Mouse (Mus musculus) induced T-regulatory cell, adult 2 months (primary cell): ENCODE measurements around the gene Uba1y.
"Not testable (repeated sequence)": the region's sequence is repeated elsewhere in the genome, so short reads cannot be mapped to it uniquely, and the experiment has no call there.

Source experiments
- DNase-seq: peaks from one replicate; pipeline ENCODE4 v3.0.0-alpha.2; 2012; ENCODE audit warnings: low read depth

Uba1y gene

GRCm38 (mm10) chrY:818396-818795 lies at the start of gene Uba1y:
Uba1y (plus strand) TSS chrY:818649.
- DNase-seq, result no peak

- DNase-seq, result not testable (repeated sequence)
These were observed 21.1 kb upstream of the Uba1y start, which contains the start of gene Zfy1 for GRCm38 (mm10) chrY:797309-797708. Zfy1 (minus strand) TSS chrY:797409.

- no peak for DNase-seq
These were observed 9.3 kb upstream of the Uba1y start for GRCm38 (mm10) chrY:808991-809661.

GRCm38 (mm10) chrY:872404-872803 lies 54.0 kb downstream of the Uba1y start:
- DNase-seq, result no peak

GRCm38 (mm10) chrY:872855-873549 lies 54.6 kb downstream of the Uba1y start:
- DNase-seq, result peak; percentile 12
